Mouse (Mus musculus): ENCODE results near the gene Dock2. TPM values are rescaled to one million over a fixed set of nuclear protein-coding genes. Genes with fewer than 3 reads are reported as not detected.

The Dock2 gene
- polyA plus RNA-seq, 1 experiment from 2014 or later, result 2.8 TPM

DNA sequence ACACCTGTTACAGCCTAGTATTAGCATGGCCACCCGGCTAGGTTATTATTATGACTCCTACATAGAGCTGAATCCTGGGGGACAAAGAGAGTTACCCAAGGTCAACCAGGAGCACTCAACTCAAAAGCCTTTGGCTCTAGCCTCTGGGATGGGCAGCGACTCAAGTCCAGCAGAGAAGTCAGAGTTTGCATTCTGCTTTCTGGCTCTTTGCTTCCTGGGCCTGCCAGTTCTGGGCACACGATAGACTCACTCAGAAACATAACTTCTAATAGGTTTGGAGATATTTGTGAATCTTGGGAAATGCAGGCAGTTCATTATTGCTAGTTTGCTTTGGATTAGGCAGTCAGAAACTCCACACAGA, 367.1 kb downstream of the Dock2 start:
- no peak overlapping the region for H3K4me3 ChIP-seq (replicated peaks)
- 67% methylated on average over 3 of the region's 3 CpGs for WGBS (ENCODE audit: insufficient replicate concordance)

DNA sequence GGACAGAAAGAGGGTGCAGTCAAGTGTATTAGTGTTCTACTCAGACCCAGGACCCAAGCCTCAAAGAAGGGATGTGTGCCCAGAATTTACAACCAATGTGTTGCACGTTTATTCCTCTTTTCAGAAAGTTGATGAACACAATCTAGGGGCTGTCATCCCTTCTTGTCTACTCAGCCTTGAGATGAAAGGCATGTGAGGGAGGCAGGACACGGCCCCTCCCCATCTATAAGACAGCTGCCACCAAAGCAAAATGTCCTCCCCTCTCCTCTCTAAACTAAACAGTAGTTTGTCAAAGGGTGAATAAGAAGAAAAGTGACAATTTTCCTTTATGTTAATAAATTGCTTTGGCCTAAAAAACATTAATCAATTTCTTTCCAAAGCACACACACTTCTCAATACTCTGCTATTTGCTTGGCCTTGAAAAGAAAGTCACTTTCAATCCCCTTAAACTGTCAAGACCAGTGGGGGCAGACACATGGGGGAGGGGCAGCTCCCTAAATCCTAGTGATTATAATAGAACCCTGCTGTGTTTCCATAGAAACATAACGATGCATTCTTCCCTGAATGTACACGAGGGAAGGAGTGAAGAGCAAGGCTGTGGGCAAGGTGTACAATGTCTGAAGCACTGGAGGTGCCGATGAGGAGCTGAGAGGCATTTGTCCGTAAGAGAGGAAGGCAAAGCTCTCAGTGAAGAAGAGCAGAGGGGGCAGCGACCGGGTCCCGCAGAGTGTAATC, 367.6 kb downstream of the Dock2 start:
- Histone ChIP-seq H3K4me1 (replicated peaks) (no peaks in the 10 kb centered on the region), H3K9ac (no peak overlapping the region), H3K36me3 (no peaks in the 10 kb centered on the region), H3K4me3 (replicated peaks) (no peak overlapping the region), H3K9me3 (replicated peaks) (no peaks in the 10 kb centered on the region), H3K27me3 (no peaks in the 10 kb centered on the region), H3K4me2 (no peak overlapping the region), H3K27ac (no peak overlapping the region)
- WGBS (ENCODE audit: insufficient replicate concordance), result 67% methylated on average over 9 of the region's 9 CpGs
- no peak for DNase-seq
- no peak for ATAC-seq (ENCODE audit: low read depth)

More for the DNA sequence above, 367.1 kb downstream of the Dock2 start:
- no peaks in the 10 kb centered on the region for H3K9me3 ChIP-seq (replicated peaks)
- H3K36me3 ChIP-seq, result no peaks in the 10 kb centered on the region
- no peak for ATAC-seq (ENCODE audit: low read depth)
- no peak overlapping the region for H3K9ac ChIP-seq
- no peak for DNase-seq
- H3K4me1 ChIP-seq (replicated peaks), result no peaks in the 10 kb centered on the region
- H3K4me2 ChIP-seq, result no peak overlapping the region
- H3K27me3 ChIP-seq, result no peaks in the 10 kb centered on the region
- H3K27ac ChIP-seq, result no peak overlapping the region

- Histone ChIP-seq H3K4me3 (replicated peaks) (no peak overlapping the region), H3K9ac (no peak overlapping the region), H3K27ac (no peak overlapping the region), H3K27me3 (no peaks in the 10 kb centered on the region), H3K4me2 (no peak overlapping the region), H3K9me3 (replicated peaks) (no peaks in the 10 kb centered on the region), H3K36me3 (no peaks in the 10 kb centered on the region), H3K4me1 (replicated peaks) (no peaks in the 10 kb centered on the region)
- DNase-seq (no peak), ATAC-seq (ENCODE audit: low read depth) (no peak)
- WGBS (ENCODE audit: insufficient replicate concordance), result 46% methylated on average over 5 of the region's 5 CpGs
These were observed 376.8 kb downstream of the Dock2 start for GRCm38 (mm10) chr11:34406850-34407249.

GRCm38 (mm10) chr11:34406309-34406708, 377.4 kb downstream of the Dock2 start:
- Histone ChIP-seq H3K4me2 (no peak overlapping the region), H3K4me3 (replicated peaks) (no peak overlapping the region), H3K9me3 (replicated peaks) (no peaks in the 10 kb centered on the region), H3K27me3 (no peaks in the 10 kb centered on the region), H3K9ac (no peak overlapping the region), H3K27ac (no peak overlapping the region), H3K4me1 (replicated peaks) (no peaks in the 10 kb centered on the region), H3K36me3 (no peaks in the 10 kb centered on the region)
- 68% methylated on average over 8 of the region's 8 CpGs for WGBS (ENCODE audit: insufficient replicate concordance)
- DNase-seq (no peak), ATAC-seq (ENCODE audit: low read depth) (no peak)

DNA sequence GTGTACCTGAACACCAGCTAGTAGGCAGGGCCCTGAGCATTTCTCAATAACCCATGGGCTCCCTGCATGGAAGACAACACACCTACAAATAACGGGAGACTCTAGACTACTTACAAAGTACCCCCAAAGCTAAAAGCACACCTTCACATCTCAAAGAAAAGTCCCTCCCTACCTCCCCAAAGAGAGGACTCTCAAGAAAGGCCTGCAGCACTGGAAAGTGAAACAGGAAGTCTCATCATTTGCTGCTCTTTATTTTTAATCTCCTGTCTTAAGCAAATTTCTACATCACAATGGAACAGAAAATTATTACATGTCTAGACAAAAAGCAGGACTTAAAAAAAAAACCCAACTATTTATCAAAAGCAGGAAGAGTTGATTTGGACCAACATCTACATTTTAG, 378.4 kb downstream of the Dock2 start:
- Histone ChIP-seq H3K27me3 (no peaks in the 10 kb centered on the region), H3K27ac (no peak overlapping the region), H3K9ac (no peak overlapping the region), H3K36me3 (no peaks in the 10 kb centered on the region), H3K4me3 (replicated peaks) (no peak overlapping the region), H3K4me1 (replicated peaks) (no peaks in the 10 kb centered on the region), H3K9me3 (replicated peaks) (no peaks in the 10 kb centered on the region), H3K4me2 (no peak overlapping the region)
- no peak for ATAC-seq (ENCODE audit: low read depth)
- 65% methylated on average over 1 of the region's 1 CpGs for WGBS (ENCODE audit: insufficient replicate concordance)
- DNase-seq, result no peak

- DNase-seq (no peak), ATAC-seq (ENCODE audit: low read depth) (no peak)
- no peak overlapping the region for H3K4me2 ChIP-seq
- no peaks in the 10 kb centered on the region for H3K36me3 ChIP-seq
- 0 out of 2 replicates have a peak, but pooled peaks cover 3% of the 10 kb centered on the region for H3K4me1 ChIP-seq (replicated peaks)
- no peaks in the 10 kb centered on the region for H3K27me3 ChIP-seq
- no peak overlapping the region for H3K4me3 ChIP-seq (replicated peaks)
- H3K9me3 ChIP-seq (replicated peaks), result no peaks in the 10 kb centered on the region
- 78% methylated on average over 8 of the region's 8 CpGs for WGBS (ENCODE audit: insufficient replicate concordance)
- no peak overlapping the region for H3K27ac ChIP-seq
- no peak overlapping the region for H3K9ac ChIP-seq
These were observed 382.3 kb downstream of the Dock2 start for GRCm38 (mm10) chr11:34401343-34401742.

- H3K27ac ChIP-seq, result no peak overlapping the region
- DNase-seq (no peak), ATAC-seq (ENCODE audit: low read depth) (no peak)
- H3K4me2 ChIP-seq, result no peak overlapping the region
- WGBS (ENCODE audit: insufficient replicate concordance), result 16% methylated on average over 2 of the region's 2 CpGs
- H3K9me3 ChIP-seq (replicated peaks), result no peaks in the 10 kb centered on the region
- H3K36me3 ChIP-seq, result no peaks in the 10 kb centered on the region
- no peaks in the 10 kb centered on the region for H3K27me3 ChIP-seq
- H3K4me3 ChIP-seq (replicated peaks), result no peak overlapping the region
- 0 out of 2 replicates have a peak, but pooled peaks cover 3% of the 10 kb centered on the region for H3K4me1 ChIP-seq (replicated peaks)
- H3K9ac ChIP-seq, result no peak overlapping the region
These were observed 385.1 kb downstream of the Dock2 start for GRCm38 (mm10) chr11:34398555-34398954.

GRCm38 (mm10) chr11:34397661-34398060, 386.0 kb downstream of the Dock2 start:
- Histone ChIP-seq H3K4me3 (replicated peaks) (no peak overlapping the region), H3K4me1 (replicated peaks) (0 out of 2 replicates have a peak, but pooled peaks cover 3% of the 10 kb centered on the region), H3K27ac (no peak overlapping the region), H3K9me3 (replicated peaks) (no peaks in the 10 kb centered on the region), H3K27me3 (no peaks in the 10 kb centered on the region), H3K4me2 (no peak overlapping the region), H3K9ac (no peak overlapping the region), H3K36me3 (no peaks in the 10 kb centered on the region)
- no peak for ATAC-seq (ENCODE audit: low read depth)
- 65% methylated on average over 5 of the region's 5 CpGs for WGBS (ENCODE audit: insufficient replicate concordance)
- no peak for DNase-seq

DNA sequence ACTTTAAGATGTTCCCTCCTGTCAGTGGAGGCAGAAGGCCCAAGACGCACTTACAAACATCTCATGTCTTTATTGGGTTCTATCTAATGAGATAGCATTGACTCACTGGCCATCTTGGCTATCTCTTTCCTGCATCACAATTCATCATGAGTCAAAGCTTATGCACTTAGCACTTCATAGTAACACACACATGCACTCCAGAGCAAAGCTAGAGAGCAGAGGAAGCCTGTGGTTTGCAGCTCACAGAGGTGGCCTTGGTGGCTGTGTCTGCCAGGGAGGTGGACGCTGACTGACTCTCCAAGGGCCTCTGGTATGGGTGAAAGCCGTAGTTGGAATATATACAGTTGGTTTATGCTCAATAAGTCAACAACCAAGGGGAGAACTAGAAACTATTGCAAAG, 387.9 kb downstream of the Dock2 start:
- 0 out of 2 replicates have a peak, but pooled peaks cover 3% of the 10 kb centered on the region for H3K4me1 ChIP-seq (replicated peaks)
- no peak for ATAC-seq (ENCODE audit: low read depth)
- H3K36me3 ChIP-seq, result no peaks in the 10 kb centered on the region
- H3K27me3 ChIP-seq, result no peaks in the 10 kb centered on the region
- no peak for DNase-seq
- H3K9ac ChIP-seq, result no peak overlapping the region
- 45% methylated on average over 3 of the region's 3 CpGs for WGBS (ENCODE audit: insufficient replicate concordance)
- H3K4me2 ChIP-seq, result no peak overlapping the region
- H3K27ac ChIP-seq, result no peak overlapping the region
- H3K9me3 ChIP-seq (replicated peaks), result no peaks in the 10 kb centered on the region
- H3K4me3 ChIP-seq (replicated peaks), result no peak overlapping the region

GRCm38 (mm10) chr11:34392105-34392504, 391.6 kb downstream of the Dock2 start:
- Histone ChIP-seq H3K4me2 (no peak overlapping the region), H3K36me3 (no peaks in the 10 kb centered on the region), H3K4me3 (replicated peaks) (no peak overlapping the region), H3K9ac (no peak overlapping the region), H3K27ac (no peak overlapping the region), H3K4me1 (replicated peaks) (no peaks in the 10 kb centered on the region), H3K9me3 (replicated peaks) (no peaks in the 10 kb centered on the region), H3K27me3 (no peaks in the 10 kb centered on the region)
- WGBS (ENCODE audit: insufficient replicate concordance), result 59% methylated on average over 4 of the region's 4 CpGs
- ATAC-seq (ENCODE audit: low read depth) (no peak), DNase-seq (no peak)

DNA sequence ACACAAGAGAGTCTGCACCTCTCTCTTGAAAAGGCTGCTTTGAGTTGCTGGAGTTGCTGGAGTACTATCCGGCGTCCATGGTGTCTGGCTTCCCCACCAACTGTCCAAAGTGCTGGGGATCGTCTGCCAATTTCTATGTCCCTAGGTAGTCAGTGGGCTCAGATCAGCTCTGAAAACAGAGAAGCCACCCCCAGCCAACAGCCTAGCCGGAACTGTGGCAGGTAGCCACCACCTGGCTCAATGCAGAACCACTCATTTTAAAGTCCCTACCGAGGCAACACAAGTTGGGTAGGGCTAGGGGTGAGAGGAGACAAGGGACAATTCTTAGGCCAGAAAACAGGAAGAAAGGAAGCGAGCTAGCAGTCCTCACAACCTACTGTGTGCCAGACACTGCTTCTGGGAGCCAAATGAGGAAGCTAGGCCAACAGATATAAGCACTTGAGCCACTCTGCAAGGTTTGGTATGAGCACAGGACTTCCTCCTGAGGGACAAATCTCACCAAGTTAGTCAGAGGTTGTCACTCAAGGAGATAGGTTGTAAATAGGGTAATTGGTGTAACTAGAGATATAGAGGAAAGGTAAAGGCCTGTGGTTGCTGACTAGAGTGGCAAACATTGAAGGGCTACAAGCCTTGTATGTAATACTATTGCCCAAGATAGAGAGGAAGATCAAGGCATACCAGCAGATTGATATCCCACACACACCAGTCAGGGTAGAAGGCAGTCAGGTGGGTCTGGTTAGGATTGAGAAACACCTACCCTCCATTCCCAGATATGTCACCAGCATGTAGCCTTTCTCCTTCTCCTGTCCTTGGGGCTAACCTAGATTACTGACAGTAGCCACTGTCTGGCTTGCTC, 394.2 kb downstream of the Dock2 start:
- Histone ChIP-seq H3K36me3 (no peaks in the 10 kb centered on the region), H3K27me3 (no peaks in the 10 kb centered on the region), H3K9me3 (replicated peaks) (no peaks in the 10 kb centered on the region), H3K4me1 (replicated peaks) (no peaks in the 10 kb centered on the region), H3K27ac (no peak overlapping the region), H3K4me2 (no peak overlapping the region), H3K9ac (no peak overlapping the region), H3K4me3 (replicated peaks) (no peak overlapping the region)
- ATAC-seq (ENCODE audit: low read depth) (no peak), DNase-seq (no peak)
- 50% methylated on average over 6 of the region's 6 CpGs for WGBS (ENCODE audit: insufficient replicate concordance)

All from liver, embryonic 13.5 days (tissue).